Mouse (Mus musculus): ENCODE measurements around the gene Nek6.

- TF ChIP-seq CTCF (IDR thresholded peaks at IDR 0.05; ENCODE audit: low read depth) (no peak), EP300 (optimal IDR thresholded peaks at IDR 0.05) (no peak)
These were observed 72.5 kb downstream of the Nek6 start for GRCm38 (mm10) chr2:38583982-38584381.

All from stomach, postnatal 0 days (tissue).